Mouse (Mus musculus) retina, adult 2 months (tissue): ENCODE data around the gene Anapc15-ps.
"Not testable (repeated sequence)": the region's sequence is repeated elsewhere in the genome, so short reads cannot be mapped to it uniquely, and the experiment has no call there.

ENCODE experiments used
- DNase-seq: peaks from one replicate; pipeline ENCODE4 v3.0.0-alpha.2; 2012; ENCODE audit warnings: low read depth, low spot score

Anapc15-ps gene

DNA sequence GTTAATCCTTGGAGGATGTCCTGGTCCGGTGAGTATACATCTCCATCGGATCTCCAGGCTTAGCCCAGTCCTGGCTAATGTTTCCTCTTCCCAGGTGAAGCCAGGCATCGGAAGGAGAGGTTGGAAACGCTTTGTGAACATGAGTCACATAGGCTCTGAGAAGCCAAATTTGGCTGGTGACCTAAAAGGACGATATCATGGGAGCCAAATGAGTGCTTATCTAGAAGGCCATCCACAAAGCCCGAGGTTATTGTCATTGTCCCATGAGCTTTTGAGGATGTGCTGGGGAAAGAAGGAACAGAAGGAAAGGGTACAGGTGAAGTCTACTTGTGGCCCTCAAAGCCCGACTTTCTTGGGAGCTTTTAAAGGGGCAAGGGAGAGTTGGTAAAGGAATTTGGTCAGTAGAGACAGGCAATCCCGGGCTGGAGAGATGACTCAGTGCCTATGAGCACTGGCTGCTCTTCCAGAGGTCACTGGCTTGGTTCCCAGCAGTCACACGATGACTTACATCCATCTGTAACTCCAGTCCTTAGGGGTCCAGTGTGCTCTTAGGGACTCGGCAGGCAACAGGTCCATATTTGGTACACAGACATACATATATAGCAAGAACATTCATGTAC lies 42.4 kb downstream of the Anapc15-ps start:
- DNase-seq, result no peak

DNA sequence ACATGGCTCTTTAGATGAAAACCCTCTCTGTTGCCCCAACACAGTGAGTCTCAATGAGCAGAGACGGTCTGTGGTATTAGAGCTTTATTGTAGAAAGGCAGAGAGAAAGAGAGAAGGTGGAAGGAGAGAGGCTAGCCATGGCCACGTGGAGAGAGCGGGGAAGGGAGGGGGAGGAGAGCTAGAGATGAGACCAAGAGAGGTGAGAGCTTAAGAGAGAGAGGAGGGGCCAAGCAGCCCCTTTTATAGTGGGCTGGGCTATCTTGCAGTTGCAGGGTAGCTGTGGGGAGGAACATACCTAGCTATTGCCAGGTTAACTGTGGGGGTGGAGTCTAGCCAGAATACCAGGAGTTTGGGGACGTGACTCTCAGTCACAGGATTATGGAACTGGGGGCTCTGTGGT lies 43.1 kb downstream of the Anapc15-ps start:
- DNase-seq, result not testable (repeated sequence)

DNA sequence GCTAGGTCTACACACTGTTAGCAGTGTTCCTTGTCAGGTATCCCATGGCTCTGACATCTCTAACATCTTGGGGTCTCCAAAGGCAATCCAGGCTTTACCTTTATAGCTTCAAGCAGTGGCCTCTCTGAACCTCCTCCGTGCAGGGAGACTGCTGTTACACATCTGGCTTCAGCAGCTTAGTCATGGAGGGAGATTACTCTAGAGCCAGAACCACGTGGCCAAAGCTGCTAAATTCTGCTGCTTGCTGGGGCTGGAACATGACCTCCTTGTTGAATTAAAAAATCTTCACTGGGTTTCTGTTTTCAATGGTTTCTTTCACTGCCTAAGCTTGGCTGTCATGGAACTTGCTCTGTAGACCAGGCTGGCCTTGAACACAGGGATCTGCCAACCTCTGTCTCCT lies 44.9 kb downstream of the Anapc15-ps start:
- DNase-seq, result no peak

GRCm38 (mm10) chr10:95627381-95627780 lies 45.9 kb downstream of the Anapc15-ps start:
- DNase-seq, result no peak

- DNase-seq, result no peak
These were observed 48.0 kb downstream of the Anapc15-ps start for GRCm38 (mm10) chr10:95625300-95625699.

GRCm38 (mm10) chr10:95624007-95624406 lies 49.2 kb downstream of the Anapc15-ps start:
- DNase-seq, result no peak

GRCm38 (mm10) chr10:95623518-95623905 lies 49.7 kb downstream of the Anapc15-ps start:
- no peak for DNase-seq
